12 mouse cellular contexts compared by ENCODE assay signal in genomic region chr10:21669750-21670161, GRCm38 (mm10).
DNase-seq lines count a peak whose midpoint lies in the region; ATAC-seq lines count a peak whose summit lies in the region.
"Had no signal": no experiment of that assay in that cellular context is flagged by ENCODE, and none has a peak within 500 bp of the region (broad histone marks: within the 10 kb centered on the region; RNA-seq: fewer than 3 reads in every experiment).

No protein-coding gene starts in this region.

- no peaks in the 10 kb centered on the region for H3K36me3 ChIP-seq in heart, embryonic 15.5 days
- no peaks in the 10 kb centered on the region for H3K36me3 ChIP-seq in limb, embryonic 13.5 days
- H3K36me3 ChIP-seq in forebrain, embryonic 15.5 days, result no peaks in the 10 kb centered on the region
- no peaks in the 10 kb centered on the region for H3K36me3 ChIP-seq in midbrain, embryonic 10.5 days

- no peaks in the 10 kb centered on the region for H3K27me3 ChIP-seq in heart, embryonic 15.5 days
- H3K27me3 ChIP-seq in limb, embryonic 13.5 days, result no peaks in the 10 kb centered on the region
- no peaks in the 10 kb centered on the region for H3K27me3 ChIP-seq in forebrain, embryonic 15.5 days
- no peaks in the 10 kb centered on the region for H3K27me3 ChIP-seq in midbrain, embryonic 10.5 days (ENCODE audit: low read depth, poor library complexity, severe bottlenecking)

- peak overlapping the region; percentile 44 for H3K4me3 ChIP-seq in brown adipose tissue, adult 24 weeks (ENCODE audit: insufficient read depth, low read depth, low read length)
- no peak overlapping the region for H3K4me3 ChIP-seq in heart, embryonic 15.5 days
- no peak overlapping the region for H3K4me3 ChIP-seq in limb, embryonic 13.5 days
- H3K4me3 ChIP-seq in forebrain, embryonic 15.5 days, result no peak overlapping the region
- H3K4me3 ChIP-seq in midbrain, embryonic 10.5 days, result no peak overlapping the region
- H3K4me3 ChIP-seq: erythroblast, embryonic 14.5 days; left cerebral cortex, adult 2 months had no signal

- no peak overlapping the region for H3K4me2 ChIP-seq in heart, embryonic 15.5 days
- no peak overlapping the region for H3K4me2 ChIP-seq in limb, embryonic 13.5 days (replicated peaks)
- no peak overlapping the region for H3K4me2 ChIP-seq in forebrain, embryonic 15.5 days (replicated peaks)

- ATAC-seq in heart, embryonic 15.5 days (replicated peaks; ENCODE audit: insufficient number of reproducible peaks, insufficient read depth, low FRiP score, low read depth), result 0 out of 2 replicates have a peak, but pooled peaks have one; percentile 31
- no peak for ATAC-seq in limb, embryonic 13.5 days (ENCODE audit: low FRiP score, low read depth)
- no peak for ATAC-seq in forebrain, embryonic 15.5 days (replicated peaks)

- H3K9ac ChIP-seq in heart, embryonic 15.5 days, result no peak overlapping the region
- H3K9ac ChIP-seq in limb, embryonic 13.5 days, result no peak overlapping the region
- H3K9ac ChIP-seq in forebrain, embryonic 15.5 days (replicated peaks), result no peak overlapping the region

- WGBS in heart, embryonic 15.5 days, result 33% methylated on average over 11 of the region's 11 CpGs
- 59% methylated on average over 11 of the region's 11 CpGs for WGBS in limb, embryonic 13.5 days
- 75% methylated on average over 11 of the region's 11 CpGs for WGBS in forebrain, embryonic 15.5 days
- WGBS in midbrain, embryonic 10.5 days, result 85% methylated on average over 11 of the region's 11 CpGs

- peak overlapping the region; percentile 99 for H3K27ac ChIP-seq in brown adipose tissue, adult 24 weeks (replicated peaks; ENCODE audit: low read depth, low read length)
- peak overlapping the region; percentile 51 for H3K27ac ChIP-seq in heart, embryonic 15.5 days
- H3K27ac ChIP-seq in limb, embryonic 13.5 days, result peak overlapping the region; percentile 48; the same call in 1 of the 2 replicates
- H3K27ac ChIP-seq in forebrain, embryonic 15.5 days (replicated peaks), result no peak overlapping the region
- no peak overlapping the region for H3K27ac ChIP-seq in midbrain, embryonic 10.5 days (replicated peaks)
- H3K27ac ChIP-seq: left cerebral cortex, adult 2 months had no signal

- H3K9me3 ChIP-seq in heart, embryonic 15.5 days (replicated peaks), result no peaks in the 10 kb centered on the region
- no peaks in the 10 kb centered on the region for H3K9me3 ChIP-seq in limb, embryonic 13.5 days
- no peaks in the 10 kb centered on the region for H3K9me3 ChIP-seq in forebrain, embryonic 15.5 days
- H3K9me3 ChIP-seq in midbrain, embryonic 10.5 days (replicated peaks), result no peaks in the 10 kb centered on the region

- no peaks in the 10 kb centered on the region for H3K4me1 ChIP-seq in brown adipose tissue, adult 24 weeks (ENCODE audit: control insufficient read depth, insufficient read depth, insufficient read length, low read length)
- peaks cover 25% of the 10 kb centered on the region for H3K4me1 ChIP-seq in heart, embryonic 15.5 days (replicated peaks)
- peaks cover 14% of the 10 kb centered on the region; the same call in 1 of the 2 replicates for H3K4me1 ChIP-seq in limb, embryonic 13.5 days
- H3K4me1 ChIP-seq in forebrain, embryonic 15.5 days, result no peaks in the 10 kb centered on the region
- no peaks in the 10 kb centered on the region for H3K4me1 ChIP-seq in midbrain, embryonic 10.5 days

- peak; percentile 29 to 34 for DNase-seq in adrenal gland, postnatal 36 days
- no peak for DNase-seq in adrenal gland, postnatal 14 days
- no peak for DNase-seq in B cell, adult 2 months
- DNase-seq in midbrain, embryonic 10.5 days (ENCODE audit: low spot score), result no peak
- DNase-seq: cerebellum, adult 2 months; gastrocnemius, postnatal 10 days had no signal

Comparison
In these comparisons a context has a peak if more than half of its experiments do, and no peak if none do; other contexts are left out.
1. DNase-seq: peak in adrenal gland, postnatal 36 days (2 of 2); none in adrenal gland, postnatal 14 days (single experiment), B cell, adult 2 months (0 of 2) and midbrain, embryonic 10.5 days (single experiment).
2. H3K27ac ChIP-seq: peak in brown adipose tissue, adult 24 weeks (single experiment), heart, embryonic 15.5 days (single experiment) and limb, embryonic 13.5 days (single experiment); none in forebrain, embryonic 15.5 days (single experiment) and midbrain, embryonic 10.5 days (single experiment).